Mouse (Mus musculus) spleen, embryonic (tissue): ENCODE results near the gene Fam219a.

ENCODE experiments used
- CTCF ChIA-PET: fragments of 350-600 bp; sonication (Branson Sonifier 250); formaldehyde crosslinking; loops from one replicate; lab custom pipeline; 2022; lab: Charles Lee

Gene Fam219a

GRCm38 (mm10) chr4:41477648-41478160 is 91.6 kb downstream of the Fam219a start:
- CTCF ChIA-PET = no interaction called here

- CTCF ChIA-PET = no interaction called here
These were observed 98.0 kb downstream of the Fam219a start for GRCm38 (mm10) chr4:41471384-41471689.

GRCm38 (mm10) chr4:41470684-41471383 is 98.5 kb downstream of the Fam219a start:
- CTCF ChIA-PET = no interaction called here

GRCm38 (mm10) chr4:41470051-41470683 is 99.2 kb downstream of the Fam219a start:
- CTCF ChIA-PET = no interaction called here

- CTCF ChIA-PET = interaction anchor here (0.8 kb wide), 1 partner anchor 477 kb away, joined by 9 read pairs; no protein-coding TSS in a partner anchor
These were observed 100.1 kb downstream of the Fam219a start for GRCm38 (mm10) chr4:41469199-41469598.

- CTCF ChIA-PET = interaction anchor here (0.8 kb wide), 1 partner anchor 477 kb away, joined by 9 read pairs; no protein-coding TSS in a partner anchor
These were observed 100.8 kb downstream of the Fam219a start for GRCm38 (mm10) chr4:41468396-41469080.
